Mouse (Mus musculus) lung, adult 2 months (tissue): ENCODE measurements around the gene Gabrr2. TPM values are rescaled to one million over a fixed set of nuclear protein-coding genes. Genes with fewer than 3 reads are reported as not detected.

Experiments used
- DNase-seq: peaks from one replicate; pipeline ENCODE4 v3.0.0; 2022
- H3K4me1 ChIP-seq: fragments of 200-500 bp; 2 replicates; pipeline ENCODE4 v1.6.1; 2011; ENCODE audit warnings: low read length; ENCODE audit not compliant: control insufficient read depth, insufficient read depth
- H3K4me3 ChIP-seq: fragments of 200-500 bp; replicated peaks from 2 replicates; pipeline ENCODE3; 2011; ENCODE audit warnings: low read depth, mild to moderate bottlenecking, control low read depth, low read length; ENCODE audit errors: extremely low read depth
- CTCF ChIP-seq: fragments of 200-500 bp; IDR thresholded peaks from 2 replicates; pipeline ENCODE4 v1.5.1; 2011; ENCODE audit warnings: mild to moderate bottlenecking, low read length, control low read depth; ENCODE audit not compliant: insufficient read depth
- POLR2A ChIP-seq: fragments of 200-500 bp; IDR thresholded peaks from 2 replicates; pipeline ENCODE4 v1.6.1; 2011; ENCODE audit warnings: low read depth, mild to moderate bottlenecking, control low read depth, low read length, borderline replicate concordance; ENCODE audit errors: extremely low read depth
- WGBS: fragments of 180-500 bp; shearing (Covaris S2); methylation state at CpG from one replicate; pipeline ENCODE4 v1.1.7; 2018; 5-methylcytosine and 5-hydroxymethylcytosine counted together
- polyA plus RNA-seq: library from polyadenylated mRNA; depleted of rRNA; stranded (reverse); fragments of >200 nt; gene quantifications from 2 replicates; pipeline ENCODE4 v1.2.3, GENCODE M21; 2012

Gabrr2 gene
- polyA plus RNA-seq, 1 experiment = 1.3 TPM

DNA sequence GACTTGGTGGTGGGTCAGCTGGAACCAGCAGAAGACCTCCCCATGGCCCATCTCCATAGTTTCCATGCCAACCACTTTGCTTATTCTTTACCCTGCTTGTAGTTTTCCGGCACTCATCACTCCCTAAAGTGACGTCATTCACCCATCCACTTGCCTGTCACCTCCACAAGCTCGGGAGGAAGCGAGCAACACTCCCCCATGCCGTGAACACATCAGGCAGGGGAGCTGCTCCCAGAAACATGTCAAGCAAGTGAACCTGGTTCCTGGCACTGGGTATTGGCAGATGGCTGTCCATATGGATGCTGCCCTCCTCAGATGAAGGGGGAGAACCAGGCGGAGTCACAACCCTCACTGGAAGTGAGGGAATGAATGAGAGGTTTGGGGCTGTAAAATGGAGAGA is 6.1 kb downstream of the Gabrr2 start:
- WGBS = 58% methylated on average over 6 of the region's 6 CpGs
- no peak for TF ChIP-seq CTCF
- Histone ChIP-seq H3K4me3 (no peak overlapping the region), H3K4me1 (no peaks in the 10 kb centered on the region)
- no peak for DNase-seq

GRCm38 (mm10) chr4:33070326-33070725 is 7.5 kb downstream of the Gabrr2 start:
- H3K4me1 ChIP-seq = no peaks in the 10 kb centered on the region
- DNase-seq = no peak
- no peak overlapping the region for H3K4me3 ChIP-seq
- 87% methylated on average over 6 of the region's 6 CpGs for WGBS
- TF ChIP-seq POLR2A (no peak), CTCF (no peak)

- WGBS = 84% methylated on average over 6 of the region's 6 CpGs
- TF ChIP-seq POLR2A = no peak
- no peak for TF ChIP-seq CTCF
- no peak for DNase-seq
- H3K4me3 ChIP-seq = no peak overlapping the region
- H3K4me1 ChIP-seq = no peaks in the 10 kb centered on the region
These were observed 8.5 kb downstream of the Gabrr2 start for GRCm38 (mm10) chr4:33071337-33071736.

- WGBS = 32% methylated on average over 11 of the region's 11 CpGs
- Histone ChIP-seq H3K4me1 (no peaks in the 10 kb centered on the region), H3K4me3 (no peak overlapping the region)
- TF ChIP-seq CTCF (no peak), POLR2A (no peak)
- no peak for DNase-seq
These were observed 9.8 kb downstream of the Gabrr2 start for GRCm38 (mm10) chr4:33072526-33073161.

DNA sequence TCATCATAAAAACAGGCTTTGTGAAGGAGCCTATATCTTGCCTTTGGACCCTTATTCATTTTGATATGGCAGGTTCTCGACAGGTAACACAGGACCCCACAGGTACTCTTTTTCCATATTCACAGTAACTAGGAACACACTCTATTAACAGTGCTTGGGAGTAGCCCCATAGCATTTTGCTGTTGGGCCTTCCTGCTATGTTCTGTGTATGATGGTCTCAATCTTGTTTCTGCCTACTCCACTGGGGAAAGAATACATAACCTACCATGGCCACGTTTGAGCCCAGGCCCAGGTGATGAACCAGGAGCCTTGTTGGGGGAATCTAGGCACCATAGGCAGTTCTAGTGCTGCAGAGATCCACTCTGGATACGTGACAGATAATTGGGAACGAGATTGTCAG is 11.6 kb downstream of the Gabrr2 start:
- Histone ChIP-seq H3K4me1 (no peaks in the 10 kb centered on the region), H3K4me3 (no peak overlapping the region)
- TF ChIP-seq CTCF (no peak), POLR2A (no peak)
- no peak for DNase-seq
- WGBS = 74% methylated on average over 4 of the region's 4 CpGs

GRCm38 (mm10) chr4:33074851-33075250 is 12.1 kb downstream of the Gabrr2 start:
- no peak for DNase-seq
- H3K4me3 ChIP-seq = no peak overlapping the region
- WGBS = 64% methylated on average over 5 of the region's 5 CpGs
- TF ChIP-seq POLR2A (no peak), CTCF (no peak)
- no peaks in the 10 kb centered on the region for H3K4me1 ChIP-seq

GRCm38 (mm10) chr4:33075776-33076524 is 13.2 kb downstream of the Gabrr2 start:
- Histone ChIP-seq H3K4me3 (no peak overlapping the region), H3K4me1 (no peaks in the 10 kb centered on the region)
- 80% methylated on average over 5 of the region's 5 CpGs for WGBS
- DNase-seq = no peak
- TF ChIP-seq CTCF (no peak), POLR2A (no peak)

DNA sequence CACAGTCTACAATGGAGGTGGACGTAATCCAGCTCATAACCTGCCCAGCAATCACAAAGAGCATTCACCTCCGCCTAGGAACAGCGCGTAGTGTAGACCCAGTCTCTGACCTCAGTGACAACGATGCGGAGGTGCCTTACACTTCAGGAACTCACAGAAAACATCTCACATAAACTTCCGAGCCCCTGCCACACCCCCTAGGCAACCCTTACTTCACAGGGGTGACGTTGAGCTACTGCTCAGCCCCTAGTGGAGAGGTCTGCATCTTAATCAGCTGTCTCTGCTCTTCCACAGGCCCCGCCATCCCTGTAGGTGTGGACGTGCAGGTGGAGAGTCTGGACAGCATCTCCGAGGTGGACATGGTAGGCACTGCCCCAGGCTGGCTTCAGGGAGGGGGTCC is 14.4 kb downstream of the Gabrr2 start:
- 77% methylated on average over 11 of the region's 11 CpGs for WGBS
- no peak for DNase-seq

DNA sequence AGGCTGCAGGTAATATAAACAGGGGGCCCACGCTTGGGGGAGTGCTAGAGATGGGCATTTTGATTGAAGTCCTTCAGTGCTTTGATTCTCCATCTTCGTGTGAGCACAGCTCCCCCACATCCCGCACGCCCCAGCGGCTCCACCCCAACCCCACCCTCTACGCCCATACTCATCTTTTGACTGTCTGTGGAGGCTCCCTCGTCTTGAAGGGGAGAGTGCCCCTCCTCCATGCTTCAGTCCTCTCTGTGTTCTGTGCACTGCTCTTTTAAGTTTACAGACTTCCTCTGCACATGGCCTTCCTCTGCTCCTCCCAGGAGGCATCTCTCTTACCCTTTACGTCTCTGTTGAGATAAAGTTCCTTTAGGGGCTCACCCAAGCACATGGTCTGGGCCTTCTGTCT is 14.9 kb downstream of the Gabrr2 start:
- DNase-seq = no peak
- WGBS = 43% methylated on average over 8 of the region's 8 CpGs
- TF ChIP-seq CTCF (no peak), POLR2A (no peak)
- H3K4me3 ChIP-seq = no peak overlapping the region
- no peaks in the 10 kb centered on the region for H3K4me1 ChIP-seq

More for the DNA sequence above, 14.4 kb downstream of the Gabrr2 start:
- no peak overlapping the region for H3K4me3 ChIP-seq
- TF ChIP-seq CTCF (no peak), POLR2A (no peak)
- H3K4me1 ChIP-seq = no peaks in the 10 kb centered on the region

GRCm38 (mm10) chr4:33078492-33078891 is 15.7 kb downstream of the Gabrr2 start:
- H3K4me1 ChIP-seq = no peaks in the 10 kb centered on the region
- H3K4me3 ChIP-seq = no peak overlapping the region
- no peak for DNase-seq
- 86% methylated on average over 3 of the region's 3 CpGs for WGBS
- TF ChIP-seq CTCF (no peak), POLR2A (no peak)
